Mouse (Mus musculus): ENCODE data around the gene Rnf7.

DNA sequence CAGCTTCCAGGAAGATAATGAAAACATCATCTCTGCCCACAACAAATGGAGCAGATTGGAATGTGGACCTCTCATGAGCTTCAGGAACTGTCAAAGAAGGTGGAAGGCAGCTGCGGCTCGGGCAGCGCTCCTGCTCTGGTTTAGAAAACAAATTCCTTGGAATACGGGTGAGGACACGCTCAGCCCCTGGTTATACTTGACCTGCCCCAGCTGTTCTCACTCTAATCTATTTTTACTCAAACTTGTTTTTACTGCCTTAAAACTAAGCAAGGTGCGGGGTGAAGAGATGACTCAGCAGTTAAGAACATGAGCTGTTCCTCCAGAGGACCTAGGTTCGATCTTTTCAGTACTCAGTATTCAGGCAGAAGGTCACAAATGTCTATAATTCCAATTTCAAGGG, 22.7 kb upstream of the Rnf7 start:
- TF ChIP-seq CTCF (conservative IDR thresholded peaks at IDR 0.05; ENCODE audit: insufficient read depth, insufficient read length, low read depth, low read length) (no peak), POLR2A (IDR thresholded peaks at IDR 0.05; ENCODE audit: low read depth, low read length) (no peak)

Data from kidney, adult 2 months (tissue).